Mouse (Mus musculus): ENCODE measurements around the gene Snhg11.

- TF ChIP-seq CTCF (IDR thresholded peaks at IDR 0.05; ENCODE audit: low read depth, low read length) (no peak), POLR2A (IDR thresholded peaks at IDR 0.05; ENCODE audit: insufficient read depth, low read length) (no peak)
Observed at GRCm38 (mm10) chr2:158376123-158376687, 767 bp downstream of the Snhg11 start.
